Mouse (Mus musculus) MEL (cell line): ENCODE data around the gene Btbd3. TPM values are rescaled to one million over a fixed set of nuclear protein-coding genes. Genes with fewer than 3 reads are reported as not detected.

Source experiments
- DNase-seq: peaks from one replicate; pipeline ENCODE4 v3.0.0; 2011; ENCODE audit warnings: low read depth, low spot score
- H3K27ac ChIP-seq: 2 replicates; pipeline ENCODE4 v1.5.1; 2012; ENCODE audit warnings: low read depth, mild to moderate bottlenecking, control low read depth, low read length, moderate library complexity; ENCODE audit not compliant: control insufficient read depth
- H3K27me3 ChIP-seq, 2 experiments: fragments of 150-350 bp in 1 of 2; sonication (generic) in 1 of 2; 2 replicates each; pipeline ENCODE4 v1.6.1; 2012; ENCODE audit warnings: low read length in 2 of 2, mild to moderate bottlenecking in 2 of 2, improper control_type of control experiment in 1 of 2, moderate library complexity in 1 of 2; ENCODE audit not compliant: insufficient read depth in 2 of 2, control insufficient read depth in 1 of 2
- H3K36me3 ChIP-seq, 2 experiments: 2 replicates each; pipeline ENCODE4 v1.6.1; 2012 to 2014; ENCODE audit warnings: low read length in 2 of 2, improper control_type of control experiment in 1 of 2, inconsistent platforms in 1 of 2, mild to moderate bottlenecking in 1 of 2; ENCODE audit not compliant: insufficient read depth in 2 of 2, control insufficient read depth in 1 of 2
- H3K4me1 ChIP-seq, 2 experiments: fragments of 150-350 bp in 1 of 2; sonication (generic) in 1 of 2; 2 replicates each; pipeline ENCODE4 v1.6.1; 2012; ENCODE audit warnings: low read length in 2 of 2, improper control_type of control experiment in 1 of 2, mild to moderate bottlenecking in 1 of 2; ENCODE audit not compliant: insufficient read depth in 2 of 2, control insufficient read depth in 1 of 2
- H3K4me3 ChIP-seq, 2 experiments: fragments of 150-350 bp in 1 of 2; sonication (generic) in 1 of 2; 2 replicates each; pipeline ENCODE4 v1.5.1; 2012; ENCODE audit warnings: low read depth in 2 of 2, low read length in 2 of 2, mild to moderate bottlenecking in 2 of 2, moderate library complexity in 2 of 2, control low read depth in 1 of 2, improper control_type of control experiment in 1 of 2; ENCODE audit not compliant: control insufficient read depth in 1 of 2, insufficient read depth in 1 of 2
- H3K79me2 ChIP-seq: 2 replicates; pipeline ENCODE4 v1.6.1; 2012; ENCODE audit warnings: mild to moderate bottlenecking, low read length, moderate library complexity; ENCODE audit not compliant: control insufficient read depth, poor library complexity, insufficient read depth
- H3K9ac ChIP-seq: 2 replicates; pipeline ENCODE4 v1.6.1; 2012; ENCODE audit warnings: low read depth, mild to moderate bottlenecking, control low read depth, low read length, moderate library complexity; ENCODE audit not compliant: control insufficient read depth, poor library complexity, severe bottlenecking
- H3K9me3 ChIP-seq: fragments of 150-350 bp; sonication (generic); replicated peaks from 2 replicates; pipeline ENCODE4 v1.6.1; 2012; ENCODE audit warnings: mild to moderate bottlenecking, low read length, improper control_type of control experiment, moderate library complexity; ENCODE audit not compliant: insufficient read depth
- BHLHE40 ChIP-seq: IDR thresholded peaks from 2 replicates; pipeline ENCODE4 v1.6.1; 2012; ENCODE audit warnings: low read depth, mild to moderate bottlenecking, inconsistent platforms, low read length, improper control_type of control experiment, borderline replicate concordance
- CHD1 ChIP-seq: IDR thresholded peaks from 2 replicates; pipeline ENCODE4 v1.6.1; 2012; ENCODE audit warnings: low read depth, mild to moderate bottlenecking, inconsistent platforms, low read length, improper control_type of control experiment
- CHD2 ChIP-seq: IDR thresholded peaks from 2 replicates; pipeline ENCODE4 v1.6.1; 2011; ENCODE audit warnings: low read length, improper control_type of control experiment
- E2F4 ChIP-seq: IDR thresholded peaks from 2 replicates; pipeline ENCODE4 v1.6.1; 2011; ENCODE audit warnings: low read depth, low read length, improper control_type of control experiment, borderline replicate concordance
- ELF1 ChIP-seq: IDR thresholded peaks from 2 replicates; pipeline ENCODE4 v1.6.1; 2014; ENCODE audit warnings: low read depth, mild to moderate bottlenecking, inconsistent platforms, low read length, improper control_type of control experiment, moderate library complexity
- EP300 ChIP-seq, 2 experiments: IDR thresholded peaks; 2 replicates each; pipeline ENCODE4 v1.6.1; 2011; ENCODE audit warnings: improper control_type of control experiment in 2 of 2, low read length in 2 of 2, low read depth in 1 of 2, mild to moderate bottlenecking in 1 of 2
- ETS1 ChIP-seq: IDR thresholded peaks from 2 replicates; pipeline ENCODE4 v1.6.1; 2012; ENCODE audit warnings: low read depth, mild to moderate bottlenecking, inconsistent platforms, low read length, improper control_type of control experiment, moderate library complexity
- GATA1 ChIP-seq: IDR thresholded peaks from 2 replicates; pipeline ENCODE4 v1.6.1; 2011; ENCODE audit warnings: low read depth, low read length, improper control_type of control experiment
- KAT2A ChIP-seq: conservative IDR thresholded peaks from 2 replicates; pipeline ENCODE4 v1.6.1; 2012; ENCODE audit warnings: low read depth, low read length, improper control_type of control experiment, inconsistent platforms
- MAFK ChIP-seq: IDR thresholded peaks from 2 replicates; pipeline ENCODE4 v1.6.1; 2011; ENCODE audit warnings: low read depth, mild to moderate bottlenecking, low read length, improper control_type of control experiment, borderline replicate concordance
- MAZ ChIP-seq: IDR thresholded peaks from 2 replicates; pipeline ENCODE4 v1.6.1; 2012; ENCODE audit warnings: low read depth, mild to moderate bottlenecking, inconsistent platforms, low read length, improper control_type of control experiment
- MXI1 ChIP-seq: IDR thresholded peaks from 2 replicates; pipeline ENCODE4 v1.6.1; 2011; ENCODE audit warnings: mild to moderate bottlenecking, low read depth, low read length, improper control_type of control experiment
- MYB ChIP-seq: IDR thresholded peaks from 2 replicates; pipeline ENCODE4 v1.6.1; 2011; ENCODE audit warnings: mild to moderate bottlenecking, low read depth, low read length, improper control_type of control experiment
- NELFE ChIP-seq: IDR thresholded peaks from 2 replicates; pipeline ENCODE4 v1.6.1; 2011; ENCODE audit warnings: low read depth, low read length, improper control_type of control experiment
- POLR2A ChIP-seq, 2 experiments: IDR thresholded peaks; 2 replicates each; pipeline ENCODE4 v1.6.1; 2011 to 2012; ENCODE audit warnings: low read length in 2 of 2, mild to moderate bottlenecking in 2 of 2, control low read depth in 1 of 2, improper control_type of control experiment in 1 of 2, low read depth in 1 of 2, moderate library complexity in 1 of 2; ENCODE audit not compliant: control insufficient read depth in 1 of 2, insufficient read depth in 1 of 2, poor library complexity in 1 of 2
- POLR2AphosphoS2 ChIP-seq: IDR thresholded peaks from 2 replicates; pipeline ENCODE4 v1.6.1; 2011; ENCODE audit warnings: low read length, improper control_type of control experiment
- RAD21 ChIP-seq: IDR thresholded peaks from 2 replicates; pipeline ENCODE4 v1.6.1; 2011; ENCODE audit warnings: mild to moderate bottlenecking, low read depth, low read length, improper control_type of control experiment
- RCOR1 ChIP-seq: IDR thresholded peaks from 2 replicates; pipeline ENCODE4 v1.6.1; 2012; ENCODE audit warnings: low read depth, mild to moderate bottlenecking, inconsistent platforms, low read length, improper control_type of control experiment
- TAL1 ChIP-seq: IDR thresholded peaks from 2 replicates; pipeline ENCODE4 v1.6.1; 2012; ENCODE audit warnings: mild to moderate bottlenecking, inconsistent platforms, low read length, moderate library complexity, mixed read lengths
- TBP ChIP-seq: IDR thresholded peaks from 2 replicates; pipeline ENCODE4 v1.8.0; 2011; ENCODE audit warnings: low read depth, low read length, improper control_type of control experiment
- TCF12 ChIP-seq: IDR thresholded peaks from 2 replicates; pipeline ENCODE4 v1.6.1; 2014; ENCODE audit warnings: low read depth, mild to moderate bottlenecking, inconsistent platforms, low read length, improper control_type of control experiment, moderate library complexity
- UBTF ChIP-seq: IDR thresholded peaks from 2 replicates; pipeline ENCODE4 v1.6.1; 2012; ENCODE audit warnings: low read depth, mild to moderate bottlenecking, inconsistent platforms, low read length, improper control_type of control experiment, moderate library complexity, borderline replicate concordance; ENCODE audit not compliant: insufficient read depth
- USF1 ChIP-seq: IDR thresholded peaks from 2 replicates; pipeline ENCODE4 v1.6.1; 2014; ENCODE audit warnings: low read depth, mild to moderate bottlenecking, inconsistent platforms, low read length, improper control_type of control experiment, moderate library complexity
- USF2 ChIP-seq, 2 experiments: IDR thresholded peaks; 2 replicates each; pipeline ENCODE4 v1.6.1; 2011 to 2012; ENCODE audit warnings: improper control_type of control experiment in 2 of 2, low read length in 2 of 2, borderline replicate concordance in 1 of 2, inconsistent platforms in 1 of 2, low read depth in 1 of 2, mild to moderate bottlenecking in 1 of 2; ENCODE audit not compliant: insufficient read depth in 1 of 2
- ZNF384 ChIP-seq: IDR thresholded peaks from 2 replicates; pipeline ENCODE4 v1.6.1; 2012; ENCODE audit warnings: low read depth, mild to moderate bottlenecking, inconsistent platforms, low read length, improper control_type of control experiment
- polyA plus RNA-seq, 2 experiments: library from polyadenylated mRNA; stranded (reverse) in 1 of 2; unstranded in 1 of 2; fragments of >175 nt in 1 of 2; fragments of >200 nt in 1 of 2; gene quantifications; 2 replicates each; pipeline versions ENCODE4 v1.2.1 to v1.2.4; 2012; ENCODE audit warnings: low replicate concordance in 2 of 2, low read depth in 1 of 2; ENCODE audit not compliant: insufficient read length in 2 of 2, insufficient read depth in 1 of 2, missing spikeins in 1 of 2
- total RNA-seq: library from RNA; depleted of rRNA; stranded (reverse); fragments of 300-350 nt; gene quantifications from 2 replicates; pipeline ENCODE4 v1.2.3, GENCODE M21; 2012

Gene Btbd3
- total and polyA plus RNA-seq, 3 experiments, result not detected

GRCm38 (mm10) chr2:138277842-138278691 is 21.7 kb downstream of the Btbd3 start:
- no peak for DNase-seq
- H3K9ac ChIP-seq, result no peak overlapping the region
- no peaks in the 10 kb centered on the region for H3K27me3 ChIP-seq
- no peak overlapping the region for H3K27ac ChIP-seq
- H3K4me3 ChIP-seq, result no peak overlapping the region
- H3K4me1 ChIP-seq, result no peaks in the 10 kb centered on the region
- TF ChIP-seq EP300 (IDR thresholded peaks at IDR 0.05; ENCODE audit: low read depth in 1 of 2, low read length in 2 of 2) (no peak), TAL1 (no peak), MYB (no peak), TCF12 (no peak), CHD1 (no peak), CHD2 (no peak), E2F4 (no peak), KAT2A (no peak), USF1 (no peak), RCOR1 (no peak), USF2 (IDR thresholded peaks at IDR 0.05; ENCODE audit: borderline replicate concordance in 1 of 2, insufficient read depth in 1 of 2, low read depth in 1 of 2, low read length in 2 of 2) (no peak), RAD21 (no peak), UBTF (no peak)
- TF ChIP-seq, all 39 proteins: peak for 0
- Histone ChIP-seq H3K9me3 (no peaks in the 10 kb centered on the region), H3K79me2 (no peaks in the 10 kb centered on the region), H3K36me3 (no peaks in the 10 kb centered on the region)

GRCm38 (mm10) chr2:138278853-138279640 is 22.7 kb downstream of the Btbd3 start:
- H3K9me3 ChIP-seq, result no peaks in the 10 kb centered on the region
- no peak overlapping the region for H3K9ac ChIP-seq
- TF ChIP-seq MYB, result no peak
- no peak for TF ChIP-seq MXI1
- no peak for TF ChIP-seq POLR2AphosphoS2
- TF ChIP-seq RAD21, result no peak
- no peak for TF ChIP-seq UBTF
- no peak for TF ChIP-seq POLR2A (IDR thresholded peaks at IDR 0.05; ENCODE audit: control insufficient read depth in 1 of 2, insufficient read depth in 1 of 2, low read depth in 1 of 2, low read length in 2 of 2, poor library complexity in 1 of 2)
- no peak for TF ChIP-seq USF2 (IDR thresholded peaks at IDR 0.05; ENCODE audit: borderline replicate concordance in 1 of 2, insufficient read depth in 1 of 2, low read depth in 1 of 2, low read length in 2 of 2)
- no peak for TF ChIP-seq ZNF384
- TF ChIP-seq MAZ, result no peak
- no peak for TF ChIP-seq GATA1
- TF ChIP-seq BHLHE40, result no peak
- TF ChIP-seq MAFK, result no peak
- TF ChIP-seq TAL1, result no peak
- TF ChIP-seq NELFE, result no peak
- TF ChIP-seq ELF1, result no peak
- TF ChIP-seq TBP, result no peak
- no peak for TF ChIP-seq KAT2A
- no peak for TF ChIP-seq USF1
- TF ChIP-seq ETS1, result no peak
- TF ChIP-seq TCF12, result no peak
- TF ChIP-seq, all 39 proteins: peak for 0
- Histone ChIP-seq H3K4me3 (no peak overlapping the region), H3K27ac (no peak overlapping the region), H3K79me2 (no peaks in the 10 kb centered on the region), H3K4me1 (no peaks in the 10 kb centered on the region), H3K27me3 (no peaks in the 10 kb centered on the region), H3K36me3 (no peaks in the 10 kb centered on the region)
- no peak for DNase-seq
